Mouse (Mus musculus): ENCODE measurements around the gene Tmem86a. TPM values are rescaled to one million over a fixed set of nuclear protein-coding genes. Genes with fewer than 3 reads are reported as not detected.

Gene Tmem86a
- polyA plus RNA-seq, 1 experiment from 2014 or later: 19.7 TPM

DNA sequence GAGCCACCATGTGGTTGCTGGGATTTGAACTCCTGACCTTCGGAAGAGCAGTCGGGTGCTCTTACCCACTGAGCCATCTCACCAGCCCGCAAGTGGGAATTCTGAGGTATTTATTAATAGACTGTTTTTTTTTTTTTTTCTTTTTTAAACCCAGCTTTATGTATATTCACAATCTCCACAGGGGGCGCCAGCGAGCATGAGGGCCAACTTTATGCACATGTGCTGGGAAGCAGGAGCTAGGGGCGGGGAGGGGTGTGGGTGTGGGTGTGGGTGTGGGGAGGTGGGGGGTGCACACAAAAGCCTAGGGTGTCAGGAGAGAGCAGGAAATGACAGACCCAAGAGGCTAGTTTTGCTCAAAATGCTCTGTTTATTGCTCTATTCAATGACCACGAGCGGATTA lies 27.1 kb downstream of the Tmem86a start:
- no peaks in the 10 kb centered on the region for H3K9me3 ChIP-seq (replicated peaks)
- WGBS: 70% methylated on average over 8 of the region's 8 CpGs
- H3K4me3 ChIP-seq: no peak overlapping the region
- no peak overlapping the region for H3K27ac ChIP-seq
- no peak for ATAC-seq (replicated peaks; ENCODE audit: insufficient number of reproducible peaks, insufficient read depth, low FRiP score, low read depth)
- H3K9ac ChIP-seq: no peak overlapping the region
- H3K36me3 ChIP-seq: no peaks in the 10 kb centered on the region
- H3K4me1 ChIP-seq (replicated peaks): peaks cover 17% of the 10 kb centered on the region
- no peak overlapping the region for H3K4me2 ChIP-seq
- no peaks in the 10 kb centered on the region for H3K27me3 ChIP-seq

DNA sequence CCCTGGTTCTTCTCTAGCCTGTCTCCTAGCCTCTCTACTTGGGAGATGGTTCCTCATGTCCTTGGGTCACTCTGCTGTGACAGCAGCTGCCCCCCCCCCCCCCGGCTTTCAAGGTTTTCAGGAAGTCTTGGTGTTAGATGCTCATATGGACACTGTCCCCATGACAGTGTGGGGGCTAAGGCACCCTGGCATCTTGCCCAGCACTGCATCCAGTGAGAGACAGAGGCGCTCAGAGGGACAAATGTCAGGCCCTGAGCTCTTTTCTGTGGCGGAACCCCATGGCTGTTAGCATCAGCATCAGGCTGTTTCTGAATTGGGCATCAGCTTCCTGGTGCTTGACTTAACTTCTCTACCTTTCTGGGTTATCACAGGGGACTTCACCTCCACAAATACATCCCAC lies 30.5 kb downstream of the Tmem86a start:
- ATAC-seq (replicated peaks; ENCODE audit: insufficient number of reproducible peaks, insufficient read depth, low FRiP score, low read depth): no peak
- no peaks in the 10 kb centered on the region for H3K36me3 ChIP-seq
- H3K4me3 ChIP-seq: no peak overlapping the region
- H3K9ac ChIP-seq: no peak overlapping the region
- no peaks in the 10 kb centered on the region for H3K9me3 ChIP-seq (replicated peaks)
- WGBS: 30% methylated on average over 3 of the region's 3 CpGs
- no peak overlapping the region for H3K4me2 ChIP-seq
- H3K27ac ChIP-seq: no peak overlapping the region
- H3K4me1 ChIP-seq (replicated peaks): peaks cover 3% of the 10 kb centered on the region; the same call in 1 of the 2 replicates
- no peaks in the 10 kb centered on the region for H3K27me3 ChIP-seq

DNA sequence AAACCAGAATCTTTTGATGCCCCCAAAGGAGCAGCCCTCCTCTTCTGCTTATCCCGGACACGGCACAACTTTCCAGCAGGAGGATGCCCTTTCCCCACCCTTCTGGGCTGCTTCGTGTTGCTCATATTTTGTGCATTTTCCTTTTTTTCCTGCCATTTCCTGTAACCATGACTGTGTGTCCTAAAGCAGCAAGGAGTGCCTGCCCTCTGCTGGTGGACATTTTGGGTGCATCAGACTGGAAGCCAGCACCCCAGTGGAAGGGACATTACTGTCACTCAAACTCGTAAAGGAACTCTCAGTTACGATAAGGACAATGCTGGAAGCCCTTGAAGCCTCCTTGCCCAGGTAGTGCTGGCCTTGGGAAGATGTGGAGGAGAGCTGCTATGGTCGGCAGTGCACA lies 30.9 kb downstream of the Tmem86a start:
- Histone ChIP-seq H3K27me3 (no peaks in the 10 kb centered on the region), H3K9me3 (replicated peaks) (no peaks in the 10 kb centered on the region), H3K4me2 (no peak overlapping the region), H3K27ac (no peak overlapping the region), H3K36me3 (no peaks in the 10 kb centered on the region), H3K4me3 (no peak overlapping the region), H3K9ac (no peak overlapping the region), H3K4me1 (replicated peaks) (peaks cover 3% of the 10 kb centered on the region; the same call in 1 of the 2 replicates)
- no peak for ATAC-seq (replicated peaks; ENCODE audit: insufficient number of reproducible peaks, insufficient read depth, low FRiP score, low read depth)
- WGBS: 28% methylated on average over 6 of the region's 6 CpGs

DNA sequence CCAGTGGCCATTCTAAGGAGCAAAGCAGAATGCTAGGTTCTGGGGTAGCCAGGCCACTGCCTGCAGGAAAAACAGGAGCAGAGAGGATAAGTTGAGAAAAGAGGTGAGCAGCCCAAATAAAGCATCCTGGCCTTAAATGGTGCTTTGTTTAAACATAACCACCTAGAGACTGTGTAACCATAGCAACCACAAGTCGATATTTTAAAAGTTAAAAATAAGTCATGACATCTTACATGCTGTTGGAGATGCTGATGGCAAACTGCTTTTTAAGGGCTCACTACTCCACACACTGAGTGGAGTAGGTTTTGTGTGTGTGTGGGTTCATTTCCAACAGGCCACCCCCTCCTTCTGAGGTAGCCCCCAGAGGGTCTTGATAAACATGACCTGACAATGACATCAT lies 34.7 kb downstream of the Tmem86a start:
- H3K27ac ChIP-seq: no peak overlapping the region
- no peak for ATAC-seq (replicated peaks; ENCODE audit: insufficient number of reproducible peaks, insufficient read depth, low FRiP score, low read depth)
- H3K9ac ChIP-seq: no peak overlapping the region
- H3K4me3 ChIP-seq: no peak overlapping the region
- no peaks in the 10 kb centered on the region for H3K9me3 ChIP-seq (replicated peaks)
- no peak overlapping the region for H3K4me2 ChIP-seq
- 61% methylated on average over 1 of the region's 1 CpGs for WGBS
- H3K36me3 ChIP-seq: no peaks in the 10 kb centered on the region
- H3K27me3 ChIP-seq: no peaks in the 10 kb centered on the region
- H3K4me1 ChIP-seq (replicated peaks): peaks cover 3% of the 10 kb centered on the region; the same call in 1 of the 2 replicates

DNA sequence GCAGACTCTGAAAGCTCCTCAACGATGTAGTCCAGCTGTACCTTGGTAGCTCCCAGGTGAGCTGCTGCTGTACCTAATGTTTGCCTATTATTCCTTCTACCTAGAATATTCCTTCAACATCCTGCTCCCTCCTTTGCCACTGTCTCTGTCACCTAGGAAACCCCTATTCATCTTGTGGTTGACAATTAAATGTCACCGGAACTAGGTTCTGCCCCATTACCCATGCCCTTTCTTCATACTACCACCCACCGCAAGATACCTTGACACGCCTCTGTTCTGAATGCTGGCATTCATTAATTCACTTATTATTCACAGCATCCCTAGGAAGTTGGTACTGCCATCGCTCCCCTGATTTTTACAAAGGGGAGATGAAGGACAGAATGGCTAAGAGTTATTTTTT lies 43.5 kb downstream of the Tmem86a start:
- no peak overlapping the region for H3K27ac ChIP-seq
- no peaks in the 10 kb centered on the region for H3K27me3 ChIP-seq
- no peak overlapping the region for H3K4me3 ChIP-seq
- H3K4me2 ChIP-seq: no peak overlapping the region
- no peaks in the 10 kb centered on the region for H3K36me3 ChIP-seq
- no peak overlapping the region for H3K9ac ChIP-seq
- WGBS: 84% methylated on average over 5 of the region's 5 CpGs
- no peaks in the 10 kb centered on the region for H3K9me3 ChIP-seq (replicated peaks)
- H3K4me1 ChIP-seq (replicated peaks): no peaks in the 10 kb centered on the region; the same call in 1 of the 2 replicates
- no peak for ATAC-seq (replicated peaks; ENCODE audit: insufficient number of reproducible peaks, insufficient read depth, low FRiP score, low read depth)

DNA sequence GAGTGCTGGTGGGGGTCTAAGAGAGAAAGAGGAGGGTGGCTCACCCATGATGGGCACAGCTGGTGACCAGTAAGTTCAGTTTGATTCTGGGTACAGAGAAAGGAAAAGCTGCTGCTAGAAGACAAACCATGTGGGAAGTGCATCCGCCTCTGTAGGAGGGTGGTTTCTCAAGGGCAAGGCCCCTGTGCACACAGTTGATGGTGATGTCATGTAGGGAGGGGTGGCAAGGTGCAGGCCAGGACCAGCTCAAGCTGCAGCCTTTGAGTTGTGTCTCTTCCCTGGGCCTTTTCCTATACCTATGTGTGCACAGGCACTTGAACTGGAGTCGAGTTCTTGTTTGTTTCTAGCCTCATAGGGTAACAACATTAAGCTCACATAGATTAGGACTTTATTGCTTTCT lies 44.6 kb downstream of the Tmem86a start:
- no peak overlapping the region for H3K9ac ChIP-seq
- no peaks in the 10 kb centered on the region for H3K36me3 ChIP-seq
- 71% methylated on average over 2 of the region's 2 CpGs for WGBS
- no peak for ATAC-seq (replicated peaks; ENCODE audit: insufficient number of reproducible peaks, insufficient read depth, low FRiP score, low read depth)
- no peak overlapping the region for H3K4me2 ChIP-seq
- H3K4me3 ChIP-seq: no peak overlapping the region
- no peaks in the 10 kb centered on the region for H3K9me3 ChIP-seq (replicated peaks)
- no peak overlapping the region for H3K27ac ChIP-seq
- no peaks in the 10 kb centered on the region; the same call in 1 of the 2 replicates for H3K4me1 ChIP-seq (replicated peaks)
- H3K27me3 ChIP-seq: no peaks in the 10 kb centered on the region

DNA sequence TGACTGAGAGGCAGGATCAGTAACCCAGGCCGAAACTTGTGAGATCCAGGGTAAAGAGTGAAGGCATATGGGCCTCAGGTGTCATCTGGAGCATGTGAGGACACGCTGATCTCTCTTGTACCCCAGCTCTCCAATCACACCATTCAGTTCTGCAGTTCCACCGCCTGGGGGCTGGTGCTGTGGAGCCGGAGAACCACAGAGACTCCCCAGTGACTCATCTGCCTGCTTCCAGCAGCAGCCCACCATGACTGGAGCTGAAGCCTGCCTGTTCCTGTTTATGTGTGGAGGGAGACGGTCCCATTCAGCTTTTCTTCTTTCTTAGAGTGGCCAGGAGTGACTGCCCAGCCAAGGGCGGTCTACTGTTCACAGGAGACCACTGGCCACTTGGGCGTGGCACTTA lies 47.6 kb downstream of the Tmem86a start:
- Histone ChIP-seq H3K4me1 (replicated peaks) (no peaks in the 10 kb centered on the region; the same call in 1 of the 2 replicates), H3K36me3 (no peaks in the 10 kb centered on the region), H3K9ac (no peak overlapping the region), H3K4me2 (no peak overlapping the region), H3K27me3 (no peaks in the 10 kb centered on the region), H3K9me3 (replicated peaks) (no peaks in the 10 kb centered on the region), H3K27ac (no peak overlapping the region), H3K4me3 (no peak overlapping the region)
- ATAC-seq (replicated peaks; ENCODE audit: insufficient number of reproducible peaks, insufficient read depth, low FRiP score, low read depth): no peak
- WGBS: 57% methylated on average over 7 of the region's 7 CpGs

DNA sequence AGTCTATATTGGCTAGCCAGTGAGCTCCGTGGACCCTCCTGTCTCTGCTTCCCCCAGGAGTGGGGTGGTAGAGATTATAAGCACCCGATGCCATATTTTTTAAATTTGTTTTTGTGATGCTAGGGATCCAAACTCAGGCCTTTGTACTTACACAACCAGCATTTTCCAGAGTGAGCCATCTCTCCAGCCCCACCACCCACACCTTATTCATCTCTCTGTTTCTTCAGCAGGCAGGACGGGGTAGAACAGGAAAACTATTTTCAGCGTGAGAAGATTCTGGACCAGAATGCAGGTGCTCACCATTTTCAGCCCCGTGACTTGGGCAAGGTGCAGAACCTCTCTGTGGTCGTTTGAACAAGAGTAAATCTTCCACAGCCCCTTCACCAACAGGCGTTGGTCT lies 48.9 kb downstream of the Tmem86a start:
- Histone ChIP-seq H3K27ac (no peak overlapping the region), H3K9ac (no peak overlapping the region), H3K36me3 (no peaks in the 10 kb centered on the region), H3K4me2 (no peak overlapping the region), H3K27me3 (no peaks in the 10 kb centered on the region), H3K4me1 (replicated peaks) (no peaks in the 10 kb centered on the region; the same call in 1 of the 2 replicates), H3K9me3 (replicated peaks) (no peaks in the 10 kb centered on the region), H3K4me3 (no peak overlapping the region)
- whole genome bisulfite sequencing: 71% methylated on average over 7 of the region's 7 CpGs
- no peak for ATAC-seq (replicated peaks; ENCODE audit: insufficient number of reproducible peaks, insufficient read depth, low FRiP score, low read depth)

DNA sequence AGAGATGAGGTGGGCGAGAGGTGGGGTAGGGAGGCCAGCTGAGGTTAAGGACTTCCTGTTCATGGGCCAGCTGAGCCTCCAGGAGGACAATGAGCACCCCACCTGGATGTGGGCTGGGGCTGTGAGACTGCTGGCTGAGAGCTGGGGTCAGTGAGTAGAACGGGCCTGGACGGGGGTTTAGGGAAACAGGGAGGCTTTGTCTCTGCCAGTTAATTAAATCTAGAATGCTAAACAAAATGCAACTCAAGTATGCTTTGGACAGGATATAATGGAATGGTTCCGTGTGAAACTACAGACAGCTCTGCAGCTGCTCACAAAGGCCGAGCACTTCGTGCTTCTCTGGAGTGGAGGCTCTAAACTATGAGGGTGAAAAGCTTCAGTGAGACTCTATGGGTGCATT lies 50.2 kb downstream of the Tmem86a start:
- no peak for ATAC-seq (replicated peaks; ENCODE audit: insufficient number of reproducible peaks, insufficient read depth, low FRiP score, low read depth)
- H3K4me2 ChIP-seq: no peak overlapping the region
- H3K9me3 ChIP-seq (replicated peaks): no peaks in the 10 kb centered on the region
- no peaks in the 10 kb centered on the region for H3K36me3 ChIP-seq
- H3K9ac ChIP-seq: no peak overlapping the region
- H3K4me3 ChIP-seq: no peak overlapping the region
- no peaks in the 10 kb centered on the region; the same call in 1 of the 2 replicates for H3K4me1 ChIP-seq (replicated peaks)
- no peak overlapping the region for H3K27ac ChIP-seq
- H3K27me3 ChIP-seq: no peaks in the 10 kb centered on the region
- 75% methylated on average over 6 of the region's 6 CpGs for WGBS

DNA sequence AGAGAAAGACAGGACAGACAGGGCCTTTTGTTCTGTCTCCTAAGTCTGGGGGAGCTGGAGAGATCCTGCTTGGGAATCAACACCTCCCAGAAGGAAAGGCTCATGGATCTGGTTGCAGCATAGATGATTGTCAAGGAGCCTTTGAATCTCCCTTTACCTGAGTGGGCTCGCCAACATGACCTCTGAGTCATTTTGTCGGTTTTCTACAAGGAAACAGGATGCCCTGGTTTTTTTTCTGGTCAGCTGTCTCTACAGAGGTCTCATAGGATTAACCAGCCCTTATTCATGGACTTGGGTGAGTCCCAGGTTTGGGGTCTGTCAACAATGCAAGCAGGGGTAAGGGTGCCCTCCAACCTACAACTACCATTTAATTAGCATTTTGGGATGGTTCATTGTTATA lies 52.6 kb downstream of the Tmem86a start:
- Histone ChIP-seq H3K27me3 (no peaks in the 10 kb centered on the region), H3K36me3 (no peaks in the 10 kb centered on the region), H3K9ac (no peak overlapping the region), H3K9me3 (replicated peaks) (no peaks in the 10 kb centered on the region), H3K4me2 (no peak overlapping the region), H3K27ac (no peak overlapping the region), H3K4me3 (no peak overlapping the region), H3K4me1 (replicated peaks) (no peaks in the 10 kb centered on the region)
- ATAC-seq (replicated peaks; ENCODE audit: insufficient number of reproducible peaks, insufficient read depth, low FRiP score, low read depth): no peak
- 58% methylated on average over 2 of the region's 2 CpGs for WGBS

DNA sequence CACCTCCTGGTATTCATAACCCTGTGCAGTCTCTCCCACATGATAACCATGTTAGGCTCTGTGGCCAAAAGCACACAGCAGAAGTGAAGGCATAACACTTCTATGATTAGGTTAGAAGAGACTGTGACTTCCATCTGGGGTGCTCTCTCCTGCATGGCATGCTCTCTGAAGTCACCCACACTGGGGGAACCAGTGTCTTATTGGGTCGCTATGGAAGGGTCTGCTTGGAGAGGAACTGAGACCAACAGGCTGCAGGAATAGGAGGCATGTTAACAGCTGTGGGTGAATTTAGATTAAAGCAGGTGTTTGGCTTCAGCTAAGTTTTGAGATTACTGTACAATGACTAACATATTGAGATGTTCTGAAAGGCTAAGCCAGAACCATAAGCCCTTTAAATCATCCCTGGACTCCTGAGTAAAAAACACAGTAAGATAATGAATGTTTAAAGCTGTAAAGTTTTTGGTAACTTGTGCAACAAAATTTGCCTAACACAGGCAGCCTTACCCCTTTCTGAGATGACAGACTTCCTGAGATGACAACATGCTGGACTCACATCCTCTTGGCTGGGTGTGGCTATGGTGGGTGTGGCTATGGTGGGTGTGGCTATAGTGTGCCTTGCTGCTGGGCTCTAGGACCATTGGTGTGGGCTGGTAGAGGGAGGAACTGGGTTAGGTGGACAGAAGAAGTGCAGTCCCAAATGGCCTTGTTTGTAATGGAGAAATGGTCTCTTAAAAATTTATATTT lies 53.4 kb downstream of the Tmem86a start:
- no peak overlapping the region for H3K9ac ChIP-seq
- no peaks in the 10 kb centered on the region for H3K27me3 ChIP-seq
- H3K9me3 ChIP-seq (replicated peaks): no peaks in the 10 kb centered on the region
- no peaks in the 10 kb centered on the region for H3K36me3 ChIP-seq
- H3K4me1 ChIP-seq (replicated peaks): no peaks in the 10 kb centered on the region
- no peak overlapping the region for H3K27ac ChIP-seq
- H3K4me2 ChIP-seq: no peak overlapping the region
- H3K4me3 ChIP-seq: no peak overlapping the region
- no peak for ATAC-seq (replicated peaks; ENCODE audit: insufficient number of reproducible peaks, insufficient read depth, low FRiP score, low read depth)
- WGBS: 54% methylated on average over 1 of the region's 1 CpGs
